1 mouse cellular context compared by ENCODE assay signal in the genomic region with DNA sequence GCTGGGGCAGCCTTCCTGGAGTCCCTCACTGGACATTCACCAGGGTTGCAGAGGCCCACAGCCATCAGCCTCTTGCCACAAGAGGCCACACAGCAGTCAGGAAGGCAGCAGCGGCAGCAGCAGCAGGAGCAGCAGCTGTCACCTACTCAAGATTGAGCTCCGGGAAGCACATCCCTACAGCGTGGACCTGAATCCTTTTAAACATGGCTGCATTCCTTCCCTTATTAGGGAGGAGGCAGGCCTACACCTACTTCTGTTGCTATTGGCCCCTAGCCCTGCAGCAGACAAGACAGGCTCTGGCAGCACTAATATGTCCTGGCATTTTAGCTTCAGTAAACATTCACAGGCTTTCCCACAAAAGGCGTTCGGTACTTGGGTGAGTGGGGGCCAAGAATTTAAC.
TF ChIP-seq lines count a peak whose summit lies in the region.

No protein-coding gene starts in this region.

TF ChIP-seq in MEL, 35 proteins besides CTCF, POLR2A, EP300 and RAD21:
- TF ChIP-seq ZMIZ1 (IDR thresholded peaks at IDR 0.05; ENCODE audit: low read depth, low read length), result peak; percentile 36; the same call in 1 of the 2 replicates
- peak; percentile 33; the same call in 1 of the 2 replicates for TF ChIP-seq POLR2AphosphoS2 (IDR thresholded peaks at IDR 0.05; ENCODE audit: low read length)
- no peak for TF ChIP-seq NRF1 (IDR thresholded peaks at IDR 0.05; ENCODE audit: insufficient read depth, low read depth, low read length, poor library complexity, severe bottlenecking)
- TF ChIP-seq ZC3H11A (IDR thresholded peaks at IDR 0.05; ENCODE audit: low read depth, low read length), result no peak
- no peak for TF ChIP-seq RCOR1 (IDR thresholded peaks at IDR 0.05; ENCODE audit: low read depth, low read length)
- no peak for TF ChIP-seq TCF12 (IDR thresholded peaks at IDR 0.05; ENCODE audit: low read depth, low read length)
- TF ChIP-seq MAFK (IDR thresholded peaks at IDR 0.05; ENCODE audit: borderline replicate concordance, low read depth, low read length), result no peak
- TF ChIP-seq BHLHE40 (IDR thresholded peaks at IDR 0.05; ENCODE audit: borderline replicate concordance, low read depth, low read length), result no peak
- TF ChIP-seq MAZ (IDR thresholded peaks at IDR 0.05; ENCODE audit: low read depth, low read length), result no peak
- TF ChIP-seq USF1 (IDR thresholded peaks at IDR 0.05; ENCODE audit: low read depth, low read length), result no peak
- no peak for TF ChIP-seq HCFC1 (IDR thresholded peaks at IDR 0.05; ENCODE audit: low read depth, low read length)
- TF ChIP-seq ETS1 (IDR thresholded peaks at IDR 0.05; ENCODE audit: low read depth, low read length), result no peak
- TF ChIP-seq TBP (IDR thresholded peaks at IDR 0.05; ENCODE audit: low read depth, low read length), result no peak
- no peak for TF ChIP-seq SMC3 (IDR thresholded peaks at IDR 0.05; ENCODE audit: low read depth, low read length)
- TF ChIP-seq MEF2A (IDR thresholded peaks at IDR 0.05; ENCODE audit: extremely low read depth, insufficient replicate concordance, low read depth, low read length, poor library complexity, severe bottlenecking), result no peak
